Mouse (Mus musculus) neural tube, embryonic 10.5 days (tissue): Measurements from ENCODE around the gene Nek7.

ENCODE experiments used
- DNase-seq: peaks from one replicate; pipeline ENCODE4 v3.0.0-alpha.2; 2017; ENCODE audit warnings: low spot score; ENCODE audit errors: extremely low spot score

The Nek7 gene

DNA sequence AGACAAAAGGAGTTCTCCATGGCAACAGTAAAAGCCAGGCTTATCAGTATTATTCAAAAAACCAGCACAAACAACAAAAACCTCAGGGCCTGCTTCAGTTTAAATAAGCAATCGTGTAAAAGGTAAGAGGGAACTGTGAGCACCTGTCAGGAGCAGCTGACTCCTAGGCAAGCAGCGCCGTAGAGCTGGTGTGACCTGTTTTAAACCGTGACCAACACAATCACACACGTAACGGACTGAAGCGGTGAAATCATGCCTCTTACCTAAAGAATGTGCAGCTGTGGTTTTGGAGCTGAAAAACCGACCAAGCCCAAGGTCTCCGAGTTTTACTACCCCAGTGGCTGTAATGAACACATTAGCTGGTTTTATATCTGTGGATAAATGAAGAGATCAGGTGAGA lies 104.6 kb downstream of the Nek7 start:
- DNase-seq, result no peak

DNA sequence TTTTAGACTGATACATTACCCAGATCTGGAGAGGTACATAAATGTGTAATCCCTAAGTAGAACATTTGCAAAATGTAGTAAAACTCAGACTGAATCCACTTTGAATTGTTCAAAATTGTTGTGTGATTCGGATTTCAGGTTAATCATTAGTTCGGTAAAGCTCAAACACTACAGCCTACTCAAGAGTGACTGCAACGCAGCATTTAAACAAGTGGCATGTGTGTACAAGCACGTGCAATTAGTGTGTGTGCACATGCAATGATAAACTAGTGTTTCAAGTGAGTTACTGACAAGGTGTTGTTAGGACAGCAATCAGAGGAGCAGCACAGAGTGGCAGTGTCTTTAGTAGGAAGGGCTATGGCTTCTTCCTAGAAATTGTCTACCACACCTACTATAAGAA lies 106.0 kb downstream of the Nek7 start:
- no peak for DNase-seq

DNA sequence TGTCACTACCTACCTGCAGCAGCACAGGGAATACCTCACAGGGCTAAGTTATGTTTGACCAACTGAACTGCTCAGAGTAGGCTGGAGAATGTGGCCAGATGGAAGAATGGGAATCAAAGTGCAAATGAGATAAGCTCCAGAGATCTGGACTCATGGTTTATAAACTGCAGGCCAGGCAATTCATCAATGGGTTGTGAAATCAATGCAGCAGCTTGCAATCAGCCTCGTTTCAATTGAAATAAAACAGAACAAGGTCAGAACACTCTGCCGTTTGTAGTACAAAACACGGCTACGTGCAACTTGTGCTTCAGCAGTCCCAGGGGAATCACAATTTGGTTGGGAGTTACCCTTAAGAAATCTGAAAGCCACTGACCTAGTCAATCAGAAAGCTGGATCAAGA lies 109.4 kb downstream of the Nek7 start:
- no peak for DNase-seq

DNA sequence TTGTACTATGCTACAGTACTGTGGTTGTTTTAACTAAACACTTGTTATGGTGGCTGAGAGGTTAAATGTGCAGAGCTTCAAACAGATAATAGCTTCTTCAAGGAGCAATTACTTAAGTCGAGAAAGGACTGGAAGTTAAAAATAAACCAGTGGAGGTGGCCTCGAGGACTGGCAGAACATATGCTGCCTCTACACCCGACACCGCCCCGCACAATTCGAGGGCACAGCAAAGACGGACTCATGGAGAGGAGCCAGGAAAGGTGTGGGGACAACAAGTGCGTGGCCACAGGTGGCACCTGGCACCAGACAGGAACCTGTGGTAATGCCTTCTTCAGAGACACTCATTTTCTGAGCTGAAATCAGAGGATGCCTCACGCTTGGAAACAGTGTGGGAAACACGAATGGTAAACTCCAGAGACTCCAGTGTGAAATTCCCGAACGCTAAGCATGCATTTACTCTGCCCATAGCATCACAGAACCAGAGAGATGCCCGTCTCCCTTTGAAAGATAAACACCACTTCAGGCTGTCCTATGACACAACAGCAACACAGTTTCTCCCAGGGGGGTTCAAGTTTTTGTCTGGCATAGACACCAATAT lies 112.4 kb downstream of the Nek7 start:
- DNase-seq, result no peak

DNA sequence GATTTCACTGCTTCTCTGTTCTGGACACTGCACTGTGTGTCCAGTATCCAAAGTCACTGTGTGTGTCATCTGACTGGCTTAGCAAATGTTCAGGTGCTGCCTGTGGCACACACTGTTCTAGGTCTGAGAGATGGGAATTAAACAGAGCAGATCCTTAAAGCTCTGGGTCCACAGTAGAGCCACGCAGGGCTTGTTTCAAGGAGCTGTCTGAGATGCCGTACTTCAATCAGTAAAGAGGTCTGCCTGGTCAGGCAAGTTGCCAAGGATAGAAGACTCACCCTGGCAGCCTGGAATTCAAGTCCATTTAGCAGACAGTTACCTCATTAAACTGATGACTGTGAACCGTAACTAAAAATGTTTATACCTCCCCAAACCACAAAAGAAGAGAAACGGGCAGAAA lies 112.9 kb downstream of the Nek7 start:
- DNase-seq, result no peak

DNA sequence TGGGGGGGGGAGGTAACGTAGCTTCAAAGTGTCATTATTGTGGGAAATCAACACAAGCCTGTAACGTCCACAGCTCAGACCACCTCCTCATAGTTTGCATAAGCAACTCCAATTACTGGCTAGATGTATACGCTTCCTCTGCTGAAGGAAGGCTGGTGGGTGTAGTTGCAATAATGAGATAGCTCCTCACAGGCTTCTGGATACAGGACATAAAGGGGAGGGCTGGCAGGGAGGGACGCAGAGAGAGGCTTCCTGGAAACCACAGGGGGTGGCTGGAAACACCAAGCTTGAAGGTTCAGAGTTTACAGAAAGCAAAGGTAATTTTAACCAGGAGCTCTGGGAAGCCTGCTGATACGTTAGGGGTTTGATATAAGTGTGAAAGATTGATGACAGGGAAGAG lies 115.7 kb downstream of the Nek7 start:
- no peak for DNase-seq

DNA sequence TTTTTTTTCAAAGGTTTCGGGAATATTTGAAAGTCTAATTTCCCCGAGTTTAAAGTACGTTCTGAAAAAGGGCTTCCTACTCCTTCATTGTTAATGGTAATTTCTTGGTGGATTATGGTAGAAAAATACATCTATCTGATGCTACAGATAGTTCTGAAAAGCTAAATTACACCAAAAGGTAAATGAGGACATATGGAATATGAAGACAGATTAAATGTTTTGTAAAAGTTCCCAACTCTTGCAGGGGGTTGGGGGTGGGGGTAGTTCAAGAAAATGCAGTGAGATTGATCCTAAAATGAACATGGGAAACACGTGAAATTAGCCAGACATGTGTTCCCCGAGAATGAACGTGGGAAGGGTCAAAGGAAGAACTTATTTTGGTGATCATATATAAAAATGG lies 119.2 kb downstream of the Nek7 start:
- no peak for DNase-seq

DNA sequence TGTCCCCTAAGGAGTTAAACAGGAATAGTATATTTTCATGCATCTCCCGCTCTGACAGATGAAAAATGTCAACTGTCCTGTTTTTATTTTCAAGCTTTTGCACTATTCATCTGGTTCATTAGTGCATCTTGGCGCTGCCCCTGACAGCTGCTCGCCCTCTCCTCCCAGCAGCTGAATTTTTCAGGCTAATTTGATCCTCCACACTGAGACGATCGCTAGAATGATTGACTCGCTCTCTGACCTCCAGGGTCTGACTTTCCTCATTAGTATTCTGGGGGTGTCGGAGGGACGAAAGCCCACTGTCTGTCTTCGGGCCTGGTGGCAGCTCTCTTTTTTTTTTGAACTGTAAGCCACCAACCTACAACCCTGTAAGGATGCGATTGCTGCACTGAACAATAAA lies 119.8 kb downstream of the Nek7 start:
- DNase-seq, result peak; percentile 53

DNA sequence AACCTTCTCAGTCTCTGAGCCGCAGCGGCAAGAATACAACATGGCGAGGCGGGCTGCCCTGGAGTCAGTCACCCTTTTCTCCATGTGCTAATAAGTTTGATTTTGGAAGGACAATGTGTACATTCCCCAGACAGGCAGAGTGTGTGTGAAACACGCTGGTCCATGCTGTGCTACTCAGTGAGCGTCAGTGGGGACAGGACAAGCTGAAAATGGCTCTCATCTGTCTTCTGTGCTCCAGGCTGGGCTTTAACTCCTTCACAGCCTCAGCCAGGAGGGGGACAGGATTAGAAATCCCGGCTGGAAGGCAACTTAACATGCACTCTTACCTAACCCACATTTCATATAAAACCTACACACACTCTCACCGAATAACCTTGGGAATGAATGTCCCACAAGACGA lies 120.5 kb downstream of the Nek7 start:
- DNase-seq, result peak; percentile 53

DNA sequence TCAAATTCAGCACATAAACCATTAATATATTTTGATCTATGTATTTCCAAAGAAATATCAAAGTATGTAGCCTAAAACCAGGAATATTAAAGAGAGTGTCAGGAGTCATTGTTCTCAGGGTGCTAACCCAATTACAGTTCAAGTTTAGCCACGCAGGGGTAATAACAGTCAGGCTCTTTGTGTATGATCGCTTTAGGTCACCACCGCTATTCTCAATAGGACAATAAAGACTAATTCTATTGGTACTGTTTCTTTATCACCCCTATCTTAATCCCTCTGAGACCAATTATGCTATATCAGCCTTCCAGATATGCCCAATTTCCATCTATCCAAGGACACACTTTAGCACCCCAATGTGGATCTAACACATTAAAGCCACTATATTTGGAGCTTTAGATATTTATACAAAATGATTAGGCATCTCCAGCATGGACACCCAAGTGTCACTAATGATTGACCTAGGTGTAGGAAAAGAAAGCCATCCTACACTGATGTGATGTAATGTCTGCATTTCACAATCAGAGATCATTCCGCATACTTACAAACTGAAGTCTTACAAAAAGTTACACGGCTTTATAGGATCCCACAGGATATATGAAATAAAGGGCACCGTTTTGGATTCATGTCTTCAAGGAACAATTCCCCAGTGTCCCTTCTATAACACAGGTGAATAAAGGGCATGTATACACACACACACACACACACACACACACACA lies 128.4 kb downstream of the Nek7 start:
- no peak for DNase-seq

DNA sequence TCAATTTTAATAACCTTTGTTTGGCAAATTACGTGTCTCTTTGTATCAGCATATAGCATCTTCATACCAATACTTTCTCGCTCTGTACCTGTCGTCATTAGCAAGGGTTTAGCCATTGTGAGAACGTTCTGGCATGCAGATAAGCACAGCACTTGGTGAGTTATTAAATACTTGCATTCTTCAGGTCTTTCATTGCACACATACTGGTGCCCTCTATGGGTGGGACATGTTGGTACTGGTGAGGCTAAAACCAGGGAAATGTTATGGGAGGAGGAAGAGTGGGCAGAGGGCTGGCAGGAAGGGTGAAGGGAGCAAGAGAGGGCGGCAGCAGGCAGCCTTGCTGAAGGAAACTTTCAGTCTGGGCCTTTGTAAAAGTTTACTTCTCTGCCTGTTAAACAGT lies 132.4 kb downstream of the Nek7 start:
- DNase-seq, result no peak

DNA sequence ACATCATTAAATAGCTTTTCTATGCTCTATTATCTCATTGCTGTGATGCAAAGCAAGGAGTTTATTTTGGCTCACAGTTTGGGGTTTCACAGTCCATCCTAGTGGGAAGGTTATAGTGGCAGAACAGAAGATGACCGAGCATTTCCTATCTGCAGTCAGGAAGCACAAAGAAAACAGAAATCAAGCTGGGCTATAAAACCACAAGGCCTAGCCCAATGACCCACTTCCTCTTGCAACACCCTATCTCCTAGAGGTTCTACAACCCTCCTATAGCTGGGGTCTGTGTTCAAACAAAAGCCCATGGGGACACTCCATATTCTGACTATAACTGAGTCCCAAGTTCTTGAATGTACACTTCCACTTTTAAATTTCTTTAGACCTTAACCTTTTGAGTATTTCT lies 139.2 kb downstream of the Nek7 start:
- DNase-seq, result no peak

DNA sequence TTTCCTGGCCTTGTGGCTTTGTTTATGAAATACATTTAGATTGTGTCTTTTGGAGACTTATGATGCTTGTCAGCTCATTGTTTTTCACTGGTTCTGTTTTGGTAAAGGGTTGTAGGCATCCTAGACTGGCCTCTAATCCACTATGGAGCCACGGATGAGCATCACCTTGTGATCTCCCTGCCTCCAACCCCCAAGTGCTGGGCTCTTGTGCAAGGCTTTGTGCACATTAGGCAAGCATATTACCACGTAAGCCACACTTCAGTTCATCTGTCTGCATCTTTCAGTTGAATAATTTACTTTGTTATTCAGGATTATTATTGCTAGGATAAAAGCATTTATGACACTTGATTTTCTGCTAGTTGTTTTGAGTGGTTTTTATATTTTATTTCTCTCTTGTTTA lies 154.6 kb downstream of the Nek7 start:
- DNase-seq, result no peak

DNA sequence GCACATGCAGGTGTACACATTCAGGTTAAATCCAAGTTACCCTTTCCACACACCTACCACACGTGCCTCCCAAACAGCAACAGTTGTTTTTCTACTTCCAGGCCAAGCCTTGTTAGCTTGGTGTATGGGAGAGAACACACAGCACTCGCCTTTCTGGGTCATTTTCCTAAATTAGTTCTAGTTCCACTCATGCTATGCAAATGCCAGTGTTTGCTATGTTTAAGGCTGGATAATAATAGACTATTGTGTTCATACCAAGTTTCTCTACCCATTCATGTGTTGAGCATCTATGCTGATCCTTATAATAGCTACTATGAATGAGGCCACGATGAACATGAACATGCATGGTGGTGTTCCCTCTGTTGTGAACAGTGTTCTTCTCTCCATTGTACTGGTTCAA lies 158.5 kb downstream of the Nek7 start:
- no peak for DNase-seq

DNA sequence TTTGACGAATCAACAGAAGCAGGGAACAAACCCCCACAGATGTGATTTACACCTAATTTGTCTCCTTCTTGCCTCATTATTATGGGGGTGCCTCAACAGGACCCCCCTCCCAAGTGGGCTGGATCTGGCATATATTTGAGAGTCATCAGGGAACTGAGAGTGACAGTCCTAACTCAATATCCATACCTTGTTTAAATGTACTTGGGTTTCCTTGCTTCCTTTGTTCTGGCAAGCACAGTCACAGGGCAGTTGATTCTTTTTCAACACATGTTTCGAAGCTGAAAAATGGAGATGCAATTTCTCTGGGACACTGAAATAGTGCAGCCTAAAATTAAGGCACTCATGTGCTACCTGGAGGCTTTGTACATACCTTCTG lies 170.5 kb downstream of the Nek7 start:
- no peak for DNase-seq

DNA sequence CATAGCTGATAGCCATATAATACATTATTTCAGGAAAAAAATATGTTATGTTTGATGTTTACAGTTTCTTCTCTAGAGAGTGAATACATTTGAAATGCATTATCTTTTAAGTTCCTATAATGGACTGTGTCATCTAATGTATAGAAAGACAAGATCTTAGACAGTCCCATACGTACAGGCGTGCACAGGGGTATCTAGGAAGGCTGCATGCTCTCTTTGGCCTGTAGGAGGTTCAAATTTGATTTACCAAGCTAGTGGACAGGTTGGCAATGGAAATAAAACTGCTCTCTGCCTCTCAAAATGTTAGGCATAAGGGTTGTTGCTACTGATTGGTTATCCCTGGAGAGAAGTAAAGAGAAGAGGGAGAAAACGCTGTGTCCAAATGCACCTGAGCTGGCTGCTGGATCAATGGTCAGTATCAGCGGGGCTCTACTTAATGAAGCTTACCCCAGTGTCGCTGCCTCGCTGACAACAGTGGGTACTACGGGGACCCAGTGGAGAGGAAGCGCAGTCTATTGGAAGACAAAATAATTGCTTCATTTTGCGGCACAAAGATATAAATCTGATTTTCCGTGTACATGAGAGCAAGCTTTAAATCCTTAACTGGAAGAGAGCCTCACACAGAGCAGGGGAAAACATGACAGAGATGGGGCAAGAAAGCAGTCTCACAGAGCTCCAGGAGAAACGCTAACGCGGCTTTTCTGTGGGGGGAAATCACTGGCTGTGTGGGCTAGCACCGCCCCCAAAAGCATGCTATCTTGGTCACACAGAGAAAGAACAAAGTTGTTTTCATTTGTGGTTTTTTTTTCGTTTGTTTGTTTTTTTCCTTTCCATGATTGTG lies 171.1 kb downstream of the Nek7 start:
- DNase-seq, result no peak

DNA sequence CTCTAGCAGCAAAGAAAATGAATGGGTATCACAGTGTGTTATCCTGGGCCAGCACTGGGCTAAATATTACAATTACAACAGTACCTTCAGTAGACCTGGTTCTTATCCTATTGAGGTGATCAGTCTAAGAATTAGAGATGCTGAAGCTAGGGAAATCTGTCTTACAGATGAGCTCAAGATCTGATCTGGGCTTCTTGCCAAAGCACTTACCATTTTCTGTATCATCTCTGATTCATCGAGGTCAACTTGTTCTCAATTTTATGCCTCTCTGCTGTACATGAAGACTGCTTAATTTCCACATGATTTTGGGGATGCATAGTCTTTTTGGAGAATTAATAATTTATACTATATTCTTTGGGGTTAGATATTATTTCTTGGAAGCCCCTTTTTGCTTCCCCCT lies 173.1 kb downstream of the Nek7 start:
- no peak for DNase-seq
